Mouse (Mus musculus): ENCODE data around the gene Lama4. TPM values are rescaled to one million over a fixed set of nuclear protein-coding genes. Genes with fewer than 3 reads are reported as not detected.

Lama4 gene
- polyA plus RNA-seq, 1 experiment from 2014 or later = 46.0 TPM

DNA sequence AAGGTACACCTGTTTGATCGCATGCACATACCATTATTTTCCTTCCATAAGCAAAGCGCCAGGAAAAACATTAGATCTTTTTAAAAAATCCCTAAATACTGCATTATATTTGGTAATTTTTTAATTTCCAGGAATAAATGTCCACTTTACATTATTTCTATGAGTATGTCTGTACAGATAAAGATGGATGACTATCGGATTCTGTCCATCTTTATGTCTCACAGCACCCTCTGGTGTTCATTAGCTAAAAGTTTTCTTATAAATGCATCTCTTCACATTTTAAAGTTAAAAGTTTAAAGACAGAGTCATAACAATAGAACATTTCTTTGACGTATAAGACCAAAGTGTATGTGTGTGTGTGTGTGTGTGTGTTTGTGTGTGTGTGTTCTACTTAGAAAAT, 74.2 kb downstream of the Lama4 start:
- TF ChIP-seq CTCF (IDR thresholded peaks at IDR 0.05; ENCODE audit: low read depth) = peak; percentile 68
- Histone ChIP-seq H3K4me1 (replicated peaks; ENCODE audit: insufficient read depth, low read length) (no peaks in the 10 kb centered on the region), H3K27ac (no peak overlapping the region), H3K9ac (ENCODE audit: low read depth, low read length) (no peak overlapping the region), H3K27me3 (ENCODE audit: insufficient read depth, low read length) (no peaks in the 10 kb centered on the region), H3K4me3 (replicated peaks; ENCODE audit: low read depth, low read length) (no peak overlapping the region), H3K4me2 (ENCODE audit: low read length) (no peak overlapping the region), H3K9me3 (replicated peaks; ENCODE audit: low read length) (no peaks in the 10 kb centered on the region), H3K36me3 (ENCODE audit: insufficient read depth, low read length) (0 out of 2 replicates have a peak, but pooled peaks cover 5% of the 10 kb centered on the region)
- ATAC-seq (replicated peaks; ENCODE audit: low FRiP score, low read depth) (no peak), DNase-seq (ENCODE audit: low spot score) (peak; percentile 83)
- 59% methylated on average over 4 of the region's 4 CpGs for WGBS

DNA sequence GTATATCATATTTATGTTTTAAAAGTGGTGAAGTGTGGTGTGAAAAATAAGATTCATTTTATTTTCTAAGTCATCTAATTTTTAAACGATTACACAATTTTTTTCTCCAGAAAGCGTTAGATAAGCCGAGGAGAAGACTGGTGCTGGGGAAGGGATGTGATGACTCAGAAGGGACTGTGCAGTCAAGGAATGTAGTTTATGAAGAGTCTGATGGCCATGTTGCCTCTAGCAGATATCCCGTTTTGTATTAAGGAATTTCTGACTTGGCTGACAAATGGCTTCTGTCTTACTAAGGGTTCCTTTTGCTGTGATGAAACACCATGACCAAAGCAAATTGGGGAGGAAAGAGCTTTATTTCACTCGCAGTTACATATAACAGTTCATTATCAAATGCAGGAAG, 74.7 kb downstream of the Lama4 start:
- Histone ChIP-seq H3K27ac (no peak overlapping the region), H3K4me1 (replicated peaks; ENCODE audit: insufficient read depth, low read length) (no peaks in the 10 kb centered on the region), H3K4me2 (ENCODE audit: low read length) (no peak overlapping the region), H3K36me3 (ENCODE audit: insufficient read depth, low read length) (0 out of 2 replicates have a peak, but pooled peaks cover 5% of the 10 kb centered on the region), H3K4me3 (replicated peaks; ENCODE audit: low read depth, low read length) (no peak overlapping the region), H3K27me3 (ENCODE audit: insufficient read depth, low read length) (no peaks in the 10 kb centered on the region), H3K9ac (ENCODE audit: low read depth, low read length) (no peak overlapping the region), H3K9me3 (replicated peaks; ENCODE audit: low read length) (no peaks in the 10 kb centered on the region)
- DNase-seq (ENCODE audit: low spot score) (no peak), ATAC-seq (replicated peaks; ENCODE audit: low FRiP score, low read depth) (no peak)
- no peak for TF ChIP-seq CTCF (IDR thresholded peaks at IDR 0.05; ENCODE audit: low read depth)
- 76% methylated on average over 5 of the region's 5 CpGs for WGBS

DNA sequence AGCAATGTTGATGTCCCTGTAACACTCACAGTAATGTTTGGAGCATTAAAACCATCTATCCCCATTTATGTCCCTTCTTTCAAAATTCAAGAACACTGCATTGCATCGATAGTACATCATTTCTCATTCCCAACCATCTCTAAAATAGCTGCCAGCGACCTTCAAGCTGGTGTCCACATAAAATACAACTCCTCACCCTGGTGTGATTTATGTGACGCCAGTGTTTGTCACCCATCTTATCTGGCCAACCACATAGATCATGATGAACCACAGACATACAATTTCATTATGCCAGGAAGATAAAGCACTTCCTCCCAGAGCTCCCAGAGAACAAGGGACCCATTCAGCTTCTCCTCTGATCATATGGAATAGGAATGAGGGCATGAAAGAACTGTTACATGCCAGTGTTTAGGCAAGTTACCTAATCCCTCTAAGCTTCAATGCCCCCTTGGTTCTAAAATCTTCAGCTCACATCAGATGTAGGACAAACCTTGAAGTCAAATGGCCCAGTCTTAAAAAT, 79.2 kb downstream of the Lama4 start:
- Histone ChIP-seq H3K9me3 (replicated peaks; ENCODE audit: low read length) (no peaks in the 10 kb centered on the region), H3K4me1 (replicated peaks; ENCODE audit: insufficient read depth, low read length) (no peaks in the 10 kb centered on the region), H3K9ac (ENCODE audit: low read depth, low read length) (no peak overlapping the region), H3K4me2 (ENCODE audit: low read length) (no peak overlapping the region), H3K4me3 (replicated peaks; ENCODE audit: low read depth, low read length) (no peak overlapping the region), H3K27ac (no peak overlapping the region), H3K36me3 (ENCODE audit: insufficient read depth, low read length) (peaks cover 5% of the 10 kb centered on the region; the same call in 1 of the 2 replicates), H3K27me3 (ENCODE audit: insufficient read depth, low read length) (no peaks in the 10 kb centered on the region)
- ATAC-seq (replicated peaks; ENCODE audit: low FRiP score, low read depth) (no peak), DNase-seq (ENCODE audit: low spot score) (no peak)
- 70% methylated on average over 3 of the region's 3 CpGs for WGBS
- TF ChIP-seq CTCF (IDR thresholded peaks at IDR 0.05; ENCODE audit: low read depth) = no peak

DNA sequence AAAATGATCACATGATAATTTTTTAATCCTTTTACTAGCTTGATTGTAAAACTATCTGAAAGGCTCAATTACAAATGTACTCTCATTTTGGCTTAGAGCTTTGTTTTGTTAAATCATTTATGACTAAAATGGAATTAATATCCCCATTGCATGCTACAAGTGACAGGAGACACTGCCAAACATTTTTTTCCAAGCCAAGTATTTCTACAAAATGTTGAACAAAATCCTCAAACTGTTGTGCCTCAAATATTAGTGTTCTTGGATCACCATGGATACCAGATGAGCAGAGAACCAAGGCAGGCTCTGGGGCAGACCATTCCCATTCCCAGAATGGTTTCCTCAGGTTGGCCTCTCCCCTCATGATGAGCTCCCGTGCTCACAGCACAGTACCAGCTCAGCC, 79.8 kb downstream of the Lama4 start:
- 66% methylated on average over 1 of the region's 1 CpGs for WGBS
- Histone ChIP-seq H3K27ac (no peak overlapping the region), H3K4me3 (replicated peaks; ENCODE audit: low read depth, low read length) (no peak overlapping the region), H3K9ac (ENCODE audit: low read depth, low read length) (no peak overlapping the region), H3K27me3 (ENCODE audit: insufficient read depth, low read length) (no peaks in the 10 kb centered on the region), H3K4me1 (replicated peaks; ENCODE audit: insufficient read depth, low read length) (no peaks in the 10 kb centered on the region), H3K9me3 (replicated peaks; ENCODE audit: low read length) (no peaks in the 10 kb centered on the region), H3K36me3 (ENCODE audit: insufficient read depth, low read length) (peaks cover 5% of the 10 kb centered on the region; the same call in 1 of the 2 replicates), H3K4me2 (ENCODE audit: low read length) (no peak overlapping the region)
- ATAC-seq (replicated peaks; ENCODE audit: low FRiP score, low read depth) = no peak
- no peak for DNase-seq (ENCODE audit: low spot score)
- no peak for TF ChIP-seq CTCF (IDR thresholded peaks at IDR 0.05; ENCODE audit: low read depth)

DNA sequence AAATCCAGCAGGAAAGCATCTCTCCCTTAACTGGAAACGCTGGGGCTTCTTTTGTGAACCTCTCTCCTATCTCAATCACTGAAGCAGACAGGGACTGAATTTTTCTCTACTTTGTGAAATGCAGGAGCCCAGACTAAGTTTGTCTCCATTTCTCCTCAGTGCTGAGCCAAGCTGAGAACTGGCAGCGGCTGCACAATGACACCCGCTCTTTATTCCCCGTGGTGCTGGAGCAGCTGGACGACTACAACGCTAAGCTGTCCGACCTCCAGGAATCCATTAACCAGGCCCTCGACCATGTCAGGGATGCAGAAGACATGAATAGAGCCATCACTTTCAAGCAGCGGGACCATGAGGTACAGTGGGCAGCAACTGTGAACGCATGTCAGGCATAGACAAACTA, 82.5 kb downstream of the Lama4 start:
- Histone ChIP-seq H3K4me2 (ENCODE audit: low read length) (no peak overlapping the region), H3K27ac (no peak overlapping the region), H3K4me3 (replicated peaks; ENCODE audit: low read depth, low read length) (no peak overlapping the region), H3K4me1 (replicated peaks; ENCODE audit: insufficient read depth, low read length) (no peaks in the 10 kb centered on the region), H3K9me3 (replicated peaks; ENCODE audit: low read length) (no peaks in the 10 kb centered on the region), H3K27me3 (ENCODE audit: insufficient read depth, low read length) (no peaks in the 10 kb centered on the region), H3K36me3 (ENCODE audit: insufficient read depth, low read length) (peaks cover 5% of the 10 kb centered on the region; the same call in 1 of the 2 replicates), H3K9ac (ENCODE audit: low read depth, low read length) (no peak overlapping the region)
- 80% methylated on average over 10 of the region's 10 CpGs for WGBS
- no peak for DNase-seq (ENCODE audit: low spot score)
- ATAC-seq (replicated peaks; ENCODE audit: low FRiP score, low read depth) = no peak
- TF ChIP-seq CTCF (IDR thresholded peaks at IDR 0.05; ENCODE audit: low read depth) = no peak

DNA sequence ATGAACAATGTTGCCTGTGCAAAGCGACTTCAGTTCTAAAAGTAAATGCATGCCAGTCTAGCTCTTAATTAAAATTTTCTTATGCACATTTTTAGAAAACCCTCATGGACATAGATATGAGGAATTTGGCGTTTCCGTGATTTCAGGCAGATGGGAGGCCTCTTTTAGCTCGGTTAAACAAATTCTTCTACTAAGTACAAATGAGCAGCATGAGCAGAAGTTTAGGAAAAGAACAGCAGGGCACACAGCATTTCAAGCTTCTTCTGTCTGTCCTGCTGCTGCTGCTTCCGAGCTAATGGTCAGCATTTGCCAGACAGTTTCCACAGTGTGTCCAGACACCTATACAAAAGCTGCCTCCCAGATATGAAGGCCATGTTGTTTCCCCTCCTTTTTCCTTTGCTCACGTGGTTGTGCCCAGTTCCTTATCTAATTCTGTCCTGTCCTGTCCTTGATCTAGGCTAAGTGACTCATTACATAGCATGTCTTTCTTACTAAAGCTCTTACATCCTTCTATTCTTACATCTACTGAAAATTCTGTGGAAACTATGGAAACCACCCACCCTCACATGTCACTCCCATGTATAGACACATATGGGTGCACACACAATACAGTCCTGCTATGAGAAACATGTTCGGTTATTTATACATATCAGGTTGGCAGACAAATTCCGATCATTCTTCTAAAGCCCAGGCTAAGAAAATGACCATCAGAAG, 84.4 kb downstream of the Lama4 start:
- DNase-seq (ENCODE audit: low spot score) (no peak), ATAC-seq (replicated peaks; ENCODE audit: low FRiP score, low read depth) (no peak)
- Histone ChIP-seq H3K4me2 (ENCODE audit: low read length) (no peak overlapping the region), H3K36me3 (ENCODE audit: insufficient read depth, low read length) (peaks cover 8% of the 10 kb centered on the region; the same call in 1 of the 2 replicates), H3K27ac (no peak overlapping the region), H3K9me3 (replicated peaks; ENCODE audit: low read length) (no peaks in the 10 kb centered on the region), H3K27me3 (ENCODE audit: insufficient read depth, low read length) (no peaks in the 10 kb centered on the region), H3K4me1 (replicated peaks; ENCODE audit: insufficient read depth, low read length) (no peaks in the 10 kb centered on the region), H3K9ac (ENCODE audit: low read depth, low read length) (no peak overlapping the region), H3K4me3 (replicated peaks; ENCODE audit: low read depth, low read length) (no peak overlapping the region)
- TF ChIP-seq CTCF (IDR thresholded peaks at IDR 0.05; ENCODE audit: low read depth) = no peak
- 86% methylated on average over 8 of the region's 8 CpGs for WGBS

Data from kidney, postnatal 0 days (tissue).